Mouse (Mus musculus) heart, postnatal 0 days (tissue): ENCODE measurements around the gene Phospho2.

Source experiments
- CTCF ChIP-seq: IDR thresholded peaks from 2 replicates; pipeline ENCODE4 v1.5.1; 2016; ENCODE audit warnings: antibody characterized with exemption, control low read depth, low read depth
- EP300 ChIP-seq: IDR thresholded peaks from 2 replicates; pipeline ENCODE4 v1.6.1; 2016; ENCODE audit warnings: antibody characterized with exemption, low read depth

- TF ChIP-seq CTCF, result no peak
- TF ChIP-seq EP300, result no peak
These were observed 29.1 kb downstream of the Phospho2 start for GRCm38 (mm10) chr2:69818350-69819085.
